Mouse (Mus musculus) fibroblast of lung, adult 2 months (primary cell): Measurements from ENCODE around the gene Trip13.

Experiments used
- DNase-seq: peaks from one replicate; pipeline ENCODE4 v3.0.0-alpha.2; 2011; ENCODE audit warnings: low read depth

Gene Trip13

GRCm38 (mm10) chr13:73937321-73938176 is at the start of gene Trip13, which contains the start of gene Brd9:
TSS of gene Trip13 (minus strand) at chr13:73937784.
TSS of gene Brd9 (plus strand) at chr13:73937811.
- DNase-seq: peak; percentile 52

GRCm38 (mm10) chr13:73976935-73977334 is 39.4 kb upstream of the Trip13 start:
- no peak for DNase-seq

- DNase-seq: no peak
These were observed 36.9 kb upstream of the Trip13 start for GRCm38 (mm10) chr13:73974523-73974922.

- DNase-seq: peak; percentile 12
These were observed 33.2 kb upstream of the Trip13 start for GRCm38 (mm10) chr13:73970545-73971448.

- DNase-seq: no peak
These were observed 26.0 kb upstream of the Trip13 start, which contains the start of gene Zdhhc11 for GRCm38 (mm10) chr13:73963551-73963950. TSS of gene Zdhhc11 (plus strand) at chr13:73963851.

GRCm38 (mm10) chr13:73961177-73961576 is 23.6 kb upstream of the Trip13 start:
- no peak for DNase-seq

- no peak for DNase-seq
These were observed 22.6 kb upstream of the Trip13 start for GRCm38 (mm10) chr13:73960117-73960652.

GRCm38 (mm10) chr13:73955531-73955930 is 17.9 kb upstream of the Trip13 start:
- DNase-seq: no peak

- no peak for DNase-seq
These were observed 17.1 kb upstream of the Trip13 start for GRCm38 (mm10) chr13:73954666-73955065.

- no peak for DNase-seq
These were observed 16.1 kb upstream of the Trip13 start for GRCm38 (mm10) chr13:73953551-73954130.

GRCm38 (mm10) chr13:73944606-73945005 is 7.0 kb upstream of the Trip13 start:
- DNase-seq: no peak

- DNase-seq: no peak
These were observed 1.5 kb upstream of the Trip13 start for GRCm38 (mm10) chr13:73939101-73939500.

GRCm38 (mm10) chr13:73938177-73938560 is 585 bp upstream of the Trip13 start:
- DNase-seq: no peak

- DNase-seq: no peak
These were observed 655 bp downstream of the Trip13 start for GRCm38 (mm10) chr13:73936938-73937320.

GRCm38 (mm10) chr13:73932201-73932600 is 5.4 kb downstream of the Trip13 start:
- no peak for DNase-seq

- DNase-seq: no peak
These were observed 24.5 kb downstream of the Trip13 start for GRCm38 (mm10) chr13:73913066-73913465.

GRCm38 (mm10) chr13:73907683-73908412 is 29.7 kb downstream of the Trip13 start:
- DNase-seq: no peak

GRCm38 (mm10) chr13:73907136-73907535 is 30.4 kb downstream of the Trip13 start:
- DNase-seq: no peak

GRCm38 (mm10) chr13:73897561-73897960 is 40.0 kb downstream of the Trip13 start:
- no peak for DNase-seq

- DNase-seq: no peak
These were observed 44.9 kb downstream of the Trip13 start for GRCm38 (mm10) chr13:73892493-73893178.

- peak; percentile 68 for DNase-seq
These were observed 50.1 kb downstream of the Trip13 start for GRCm38 (mm10) chr13:73887415-73887874.
